Mouse (Mus musculus) lung, postnatal 0 days (tissue): ENCODE results near the gene Gfra1.

Source experiments
- CTCF ChIP-seq: IDR thresholded peaks from 2 replicates; pipeline ENCODE4 v1.5.1; 2016; ENCODE audit warnings: antibody characterized with exemption, mild to moderate bottlenecking
- EP300 ChIP-seq: IDR thresholded peaks from 2 replicates; pipeline ENCODE4 v1.6.1; 2016; ENCODE audit warnings: antibody characterized with exemption, mild to moderate bottlenecking, control low read depth

GRCm38 (mm10) chr19:58205470-58205869 lies 250.2 kb downstream of the Gfra1 start:
- TF ChIP-seq CTCF (no peak), EP300 (no peak)
